Comparison of ENCODE assay signal across 8 mouse cellular contexts in genomic region chr9:41190745-41191482, GRCm38 (mm10). TPM values are rescaled to one million over a fixed set of nuclear protein-coding genes. Genes with fewer than 3 reads are reported as not detected.
A peak's percentile ranks its signal among the peaks of the same experiment; 100 is the strongest.
DNase-seq lines count a peak whose midpoint lies in the region; ATAC-seq lines count a peak whose summit lies in the region.

No protein-coding gene starts in this region.

- no peak overlapping the region for H3K27ac ChIP-seq in intestine, embryonic 16.5 days (ENCODE audit: low read length)
- H3K27ac ChIP-seq in midbrain, embryonic 11.5 days (ENCODE audit: low read depth, low read length): no peak overlapping the region

- H3K4me2 ChIP-seq in intestine, embryonic 16.5 days (ENCODE audit: low read depth, low read length): no peak overlapping the region
- H3K4me2 ChIP-seq in midbrain, embryonic 11.5 days: no peak overlapping the region

- H3K36me3 ChIP-seq in intestine, embryonic 16.5 days (ENCODE audit: control insufficient read depth, insufficient read depth, low read length): no peaks in the 10 kb centered on the region
- no peaks in the 10 kb centered on the region for H3K36me3 ChIP-seq in midbrain, embryonic 11.5 days (ENCODE audit: control insufficient read depth, insufficient read depth, low read length)

- no peak overlapping the region for H3K9ac ChIP-seq in intestine, embryonic 16.5 days (ENCODE audit: low read depth, low read length)
- no peak overlapping the region for H3K9ac ChIP-seq in midbrain, embryonic 11.5 days (ENCODE audit: low read length)

- DNase-seq in adipocyte (ENCODE audit: low spot score): peak; percentile 80
- DNase-seq in gastrocnemius, adult 8-10 months (ENCODE audit: low spot score in 2 of 2): peak; percentile 21 to 22
- DNase-seq in left cerebral cortex, postnatal 14 days (ENCODE audit: low spot score in 2 of 2): peak; percentile 90 to 95
- peak; percentile 98 for DNase-seq in midbrain, embryonic 11.5 days (ENCODE audit: low spot score, missing footprints)
- DNase-seq in skeletal muscle tissue, adult 2 months (ENCODE audit: low read depth, low spot score): peak; percentile 34
- DNase-seq in yolk sac, embryonic 10.5 days (ENCODE audit: low spot score): peak; percentile 74

- H3K4me1 ChIP-seq in intestine, embryonic 16.5 days (ENCODE audit: control insufficient read depth, insufficient read depth, low read length): no peaks in the 10 kb centered on the region
- no peaks in the 10 kb centered on the region for H3K4me1 ChIP-seq in midbrain, embryonic 11.5 days (ENCODE audit: control insufficient read depth, insufficient read depth, low read length)

- H3K4me3 ChIP-seq in intestine, embryonic 16.5 days (ENCODE audit: low read length): no peak overlapping the region
- no peak overlapping the region for H3K4me3 ChIP-seq in midbrain, embryonic 11.5 days (ENCODE audit: low read depth, low read length)

- H3K27me3 ChIP-seq in intestine, embryonic 16.5 days (replicated peaks; ENCODE audit: control insufficient read depth, insufficient read depth, low read length): no peaks in the 10 kb centered on the region
- H3K27me3 ChIP-seq in midbrain, embryonic 11.5 days (ENCODE audit: control insufficient read depth, insufficient read depth, low read length): no peaks in the 10 kb centered on the region

- peak; percentile 93 for ATAC-seq in common myeloid progenitor, adult 5-6 weeks (replicated peaks; ENCODE audit: low read depth, poor library complexity, severe bottlenecking)
- ATAC-seq in intestine, embryonic 16.5 days: peak; percentile 55
- ATAC-seq in midbrain, embryonic 11.5 days (ENCODE audit: low FRiP score): peak; percentile 77

- intact Hi-C loops in left cerebral cortex, postnatal 14 days (cut with DNase I): loop anchor here (1.0 kb wide), 1 partner anchor 201 kb away; no protein-coding TSS in a partner anchor

- no peaks in the 10 kb centered on the region for H3K9me3 ChIP-seq in intestine, embryonic 16.5 days (ENCODE audit: control insufficient read depth, low read length)
- H3K9me3 ChIP-seq in midbrain, embryonic 11.5 days (ENCODE audit: control insufficient read depth, low read length): no peaks in the 10 kb centered on the region

- WGBS in intestine, embryonic 16.5 days: 20% methylated on average over 9 of the region's 9 CpGs
- WGBS in midbrain, embryonic 11.5 days: 27% methylated on average over 9 of the region's 9 CpGs

RNA-seq across cellular contexts. Expression of gene Ubash3b, which starts 29.4 kb away (rescaled TPM):
- total RNA-seq in common myeloid progenitor, adult 5-6 weeks (2017): 6.3 and 9.1 TPM in 2 replicates
- total RNA-seq in gastrocnemius, adult 8-10 months (2022): under 1 TPM in 3 of 4 experiments, not detected in 1; 0.17 to 0.34 (median 0.27) TPM
- polyA plus RNA-seq in intestine, embryonic 16.5 days (2015; fragmentation: Nextera tagmentation; extraction: Ambion mirVana): 3.4 TPM in 2 replicates
- 10 to 100 TPM; 26.6 to 28.1 TPM for total RNA-seq in left cerebral cortex, postnatal 14 days (2021)
- polyA plus RNA-seq in midbrain, embryonic 11.5 days (2014; fragmentation: Nextera tagmentation; extraction: Ambion mirVana): 9.4 and 9.5 TPM in 2 replicates

Comparison
In these comparisons a context has a peak if more than half of its experiments do, and no peak if none do; other contexts are left out.
1. DNase-seq: peak in every context shown above with its lines; median percentile 98 in midbrain, embryonic 11.5 days; 92 in left cerebral cortex, postnatal 14 days; 80 in adipocyte; 74 in yolk sac, embryonic 10.5 days; 34 in skeletal muscle tissue, adult 2 months; 22 in gastrocnemius, adult 8-10 months.